Comparison of ENCODE assay signal across 12 mouse cellular contexts in the genomic region with DNA sequence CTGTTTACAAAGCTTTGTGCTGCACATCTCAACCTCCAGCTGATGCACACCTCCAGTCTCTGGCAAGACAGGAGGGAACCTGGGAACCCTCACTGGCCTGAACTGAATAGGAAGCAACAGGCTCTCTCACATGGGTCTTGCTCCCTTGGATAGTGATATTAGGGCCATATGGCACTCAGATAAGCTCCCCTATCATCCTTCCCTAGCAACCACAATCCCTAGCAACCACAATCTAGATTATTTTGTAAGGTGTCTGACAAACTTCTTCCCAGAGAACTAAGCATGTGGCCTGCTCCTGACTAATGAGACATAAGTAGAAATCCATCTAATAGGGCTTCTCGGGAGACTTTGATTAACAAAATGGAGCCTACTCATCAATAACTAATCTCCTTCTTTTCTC.
"Had no signal": no experiment of that assay in that cellular context is flagged by ENCODE, and none has a peak within 500 bp of the region (broad histone marks: within the 10 kb centered on the region; RNA-seq: fewer than 3 reads in every experiment).

No protein-coding gene starts in this region.

- DNase-seq: left cerebral cortex, postnatal 4 days; liver; liver, embryonic 13.5 days; liver, postnatal 0 days; lung, adult 18-20 months; lung, adult 2 months; lung, embryonic 14.5 days; lung, postnatal 10 days; lung, postnatal 14 days; lung, postnatal 36 days; lung, postnatal 4 days; midbrain, embryonic 14.5 days had no signal
